Mouse (Mus musculus) intestine, embryonic 14.5 days (tissue): ENCODE results near the gene Jam3. TPM values are rescaled to one million over a fixed set of nuclear protein-coding genes. Genes with fewer than 3 reads are reported as not detected.

ENCODE experiments used
- ATAC-seq: fragments of 200-750 bp; cut with Nextera tagmentation; replicated peaks from 2 replicates; pipeline ENCODE4 v1.8.0; 2017; ENCODE audit warnings: low read depth, moderate number of reproducible peaks, moderate TSS enrichment, moderate library complexity; ENCODE audit not compliant: low FRiP score, low TSS enrichment
- DNase-seq: peaks from one replicate; pipeline ENCODE4 v3.0.0-alpha.2; 2018; ENCODE audit warnings: low spot score
- H3K27ac ChIP-seq: fragments of 300-500 bp; sonication (generic); 2 replicates; pipeline ENCODE4 v1.5.1; 2014; ENCODE audit warnings: low read depth, mild to moderate bottlenecking, control low read depth
- H3K27me3 ChIP-seq: fragments of 300-500 bp; sonication (generic); replicated peaks from 2 replicates; pipeline ENCODE4 v1.6.1; 2014; ENCODE audit warnings: low read length, control low read depth; ENCODE audit not compliant: control insufficient read depth, insufficient read depth
- H3K36me3 ChIP-seq: fragments of 300-500 bp; sonication (generic); 2 replicates; pipeline ENCODE4 v1.6.1; 2014; ENCODE audit warnings: low read length, control low read depth; ENCODE audit not compliant: control insufficient read depth, insufficient read depth
- H3K4me1 ChIP-seq: fragments of 300-500 bp; sonication (generic); replicated peaks from 2 replicates; pipeline ENCODE4 v1.6.1; 2014; ENCODE audit warnings: low read length, control low read depth, mixed read lengths; ENCODE audit not compliant: control insufficient read depth, insufficient read depth
- H3K4me2 ChIP-seq: fragments of 300-500 bp; sonication (generic); 2 replicates; pipeline ENCODE4 v1.6.1; 2014; ENCODE audit warnings: low read length
- H3K4me3 ChIP-seq: fragments of 300-500 bp; sonication (generic); 2 replicates; pipeline ENCODE4 v1.5.1; 2014; ENCODE audit warnings: low read depth, low read length, control low read depth, mixed read lengths
- H3K9ac ChIP-seq: fragments of 300-500 bp; sonication (generic); 2 replicates; pipeline ENCODE4 v1.6.1; 2014; ENCODE audit warnings: mild to moderate bottlenecking, low read length
- H3K9me3 ChIP-seq: fragments of 300-500 bp; sonication (generic); 2 replicates; pipeline ENCODE4 v1.6.1; 2016; ENCODE audit warnings: low read length, control low read depth; ENCODE audit not compliant: control insufficient read depth
- WGBS: fragments of 180-500 bp; shearing (Covaris S2); extraction: QIAGEN DNeasy Blood & Tissue Kit; methylation state at CpG from one replicate; pipeline ENCODE4 v1.1.7; 2014; 5-methylcytosine and 5-hydroxymethylcytosine counted together
- polyA plus RNA-seq: library from polyadenylated mRNA; unstranded; fragments of >200 nt; fragmentation: Nextera tagmentation; extraction: Ambion mirVana; gene quantifications from 2 replicates; pipeline ENCODE4 v1.2.1, GENCODE M21; 2014

Gene Jam3
- polyA plus RNA-seq, 1 experiment from 2014 or later = 60.0 TPM

DNA sequence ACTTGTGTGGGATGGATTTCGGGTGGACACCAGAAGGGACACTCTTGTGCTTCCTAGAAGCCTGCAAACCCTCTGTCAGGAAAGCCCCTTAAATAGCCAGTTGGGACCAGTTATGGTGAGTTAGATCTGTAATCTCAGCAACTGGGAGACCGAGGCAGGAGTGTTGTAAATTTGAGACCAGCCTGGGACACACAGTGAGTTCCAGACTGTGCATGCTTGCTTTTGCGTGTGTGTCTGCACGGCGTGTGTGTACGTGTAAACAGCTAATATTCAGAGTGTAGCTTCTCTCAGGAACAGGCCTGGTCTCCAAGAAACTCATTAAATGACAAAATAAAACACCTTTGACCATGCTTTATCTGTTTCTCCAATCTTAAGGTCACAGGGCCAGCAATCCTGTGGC, 20.5 kb upstream of the Jam3 start:
- ATAC-seq = peak; percentile 62; the same call in 1 of the 2 replicates
- 84% methylated on average over 6 of the region's 6 CpGs for WGBS
- no peaks in the 10 kb centered on the region for H3K4me1 ChIP-seq

DNA sequence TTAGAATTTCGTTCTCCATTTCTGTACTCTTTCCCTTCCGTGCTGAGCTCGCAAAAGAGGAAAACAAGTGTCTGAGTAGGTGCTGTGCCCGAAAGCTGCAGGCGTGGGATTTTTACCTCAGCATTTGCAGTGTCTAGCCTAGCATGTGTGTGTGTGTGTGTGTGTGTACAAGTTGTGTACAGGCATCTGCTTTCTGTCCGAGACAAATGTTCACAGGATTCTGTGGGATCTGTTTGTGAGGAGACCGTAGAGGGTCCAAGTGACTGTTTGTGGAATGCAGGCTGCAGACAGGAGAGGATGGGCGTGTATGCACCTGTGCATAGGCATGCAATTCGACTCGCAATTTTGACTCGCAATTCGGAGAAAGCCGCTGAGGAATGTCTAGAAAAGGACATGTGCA, 20.0 kb upstream of the Jam3 start:
- no peak overlapping the region for H3K4me3 ChIP-seq
- ATAC-seq (no peak), DNase-seq (no peak)
- H3K27me3 ChIP-seq = no peaks in the 10 kb centered on the region
- no peak overlapping the region for H3K27ac ChIP-seq
- no peaks in the 10 kb centered on the region for H3K36me3 ChIP-seq
- no peak overlapping the region for H3K4me2 ChIP-seq
- no peak overlapping the region for H3K9ac ChIP-seq
- H3K9me3 ChIP-seq = no peaks in the 10 kb centered on the region
- WGBS = 79% methylated on average over 13 of the region's 13 CpGs
- H3K4me1 ChIP-seq = no peaks in the 10 kb centered on the region

More for the DNA sequence above, 20.5 kb upstream of the Jam3 start:
- DNase-seq = no peak
- H3K27ac ChIP-seq = no peak overlapping the region
- H3K36me3 ChIP-seq = no peaks in the 10 kb centered on the region
- no peak overlapping the region for H3K9ac ChIP-seq
- no peaks in the 10 kb centered on the region for H3K9me3 ChIP-seq
- H3K4me2 ChIP-seq = no peak overlapping the region
- H3K27me3 ChIP-seq = no peaks in the 10 kb centered on the region
- no peak overlapping the region for H3K4me3 ChIP-seq

DNA sequence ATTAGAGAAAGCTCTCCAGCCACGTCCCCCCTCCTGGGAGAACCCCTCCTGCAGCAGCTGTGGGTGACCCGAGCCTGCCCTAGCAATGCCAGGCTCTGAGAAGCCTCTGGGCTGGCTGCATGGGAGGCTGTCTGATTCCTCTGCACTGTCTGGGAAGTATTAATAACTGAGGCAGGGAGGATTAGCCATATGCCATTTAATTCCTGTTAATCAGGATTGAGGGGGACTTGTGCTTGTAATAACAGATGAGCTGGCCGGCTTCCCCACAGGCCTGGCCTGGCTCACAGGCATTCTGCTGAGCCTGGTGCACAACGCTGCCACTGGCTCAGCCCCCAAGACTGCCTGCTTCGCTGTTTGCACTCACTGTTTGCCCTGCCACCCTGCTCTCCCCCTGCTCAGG, 18.9 kb upstream of the Jam3 start:
- Histone ChIP-seq H3K27me3 (no peaks in the 10 kb centered on the region), H3K4me2 (no peak overlapping the region), H3K4me3 (no peak overlapping the region), H3K27ac (no peak overlapping the region), H3K36me3 (no peaks in the 10 kb centered on the region), H3K9me3 (no peaks in the 10 kb centered on the region), H3K4me1 (no peaks in the 10 kb centered on the region), H3K9ac (no peak overlapping the region)
- WGBS = 44% methylated on average over 5 of the region's 5 CpGs
- DNase-seq (no peak), ATAC-seq (no peak)

DNA sequence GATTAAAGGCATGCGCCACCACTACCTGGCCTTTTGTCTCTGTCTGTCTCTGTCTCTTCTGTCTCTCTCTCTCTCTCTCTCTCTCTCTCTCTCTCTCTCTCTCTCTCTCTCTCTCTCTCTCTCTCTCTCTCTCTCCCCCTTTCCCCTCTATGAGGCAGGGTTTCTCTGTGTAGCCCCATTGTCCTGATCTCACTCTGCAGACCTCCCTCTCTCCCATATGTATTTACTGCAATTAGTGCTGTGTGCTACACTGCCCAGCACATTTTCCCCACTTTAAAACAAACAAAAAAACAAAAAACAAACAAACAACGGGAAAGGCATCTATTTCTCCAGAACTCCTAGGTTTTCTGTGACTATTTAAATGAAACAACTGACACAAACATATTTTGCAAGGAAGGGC, 18.4 kb upstream of the Jam3 start:
- Histone ChIP-seq H3K9me3 (no peaks in the 10 kb centered on the region), H3K4me1 (no peaks in the 10 kb centered on the region), H3K27ac (no peak overlapping the region), H3K4me3 (no peak overlapping the region), H3K36me3 (no peaks in the 10 kb centered on the region), H3K9ac (no peak overlapping the region), H3K4me2 (no peak overlapping the region), H3K27me3 (no peaks in the 10 kb centered on the region)
- WGBS = 74% methylated on average over 2 of the region's 2 CpGs
- DNase-seq = no peak
- ATAC-seq = no peak

DNA sequence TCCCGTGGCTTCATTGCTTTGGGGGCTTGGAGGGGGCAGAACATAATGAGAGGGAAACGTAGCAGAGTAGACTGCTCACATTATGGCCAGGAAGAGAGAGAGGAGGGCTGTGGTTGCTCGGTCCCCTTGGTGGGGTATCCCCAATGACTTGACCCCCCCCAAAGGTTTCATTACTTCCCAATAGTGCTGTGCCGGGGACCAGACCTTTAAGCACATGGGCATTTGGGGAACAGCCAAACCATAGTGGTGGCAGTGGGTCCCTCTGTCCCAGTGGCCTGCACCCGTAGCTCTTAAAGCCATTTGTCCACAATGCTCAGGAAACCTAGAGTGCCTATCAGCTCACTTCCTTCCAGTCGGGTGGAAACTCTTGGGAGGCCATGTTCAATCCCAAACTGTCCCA, 17.6 kb upstream of the Jam3 start:
- no peak overlapping the region for H3K27ac ChIP-seq
- no peaks in the 10 kb centered on the region for H3K36me3 ChIP-seq
- H3K4me1 ChIP-seq = no peaks in the 10 kb centered on the region
- ATAC-seq (no peak), DNase-seq (no peak)
- no peak overlapping the region for H3K9ac ChIP-seq
- H3K27me3 ChIP-seq = no peaks in the 10 kb centered on the region
- H3K9me3 ChIP-seq = no peaks in the 10 kb centered on the region
- H3K4me3 ChIP-seq = no peak overlapping the region
- no peak overlapping the region for H3K4me2 ChIP-seq
- 83% methylated on average over 6 of the region's 6 CpGs for WGBS

DNA sequence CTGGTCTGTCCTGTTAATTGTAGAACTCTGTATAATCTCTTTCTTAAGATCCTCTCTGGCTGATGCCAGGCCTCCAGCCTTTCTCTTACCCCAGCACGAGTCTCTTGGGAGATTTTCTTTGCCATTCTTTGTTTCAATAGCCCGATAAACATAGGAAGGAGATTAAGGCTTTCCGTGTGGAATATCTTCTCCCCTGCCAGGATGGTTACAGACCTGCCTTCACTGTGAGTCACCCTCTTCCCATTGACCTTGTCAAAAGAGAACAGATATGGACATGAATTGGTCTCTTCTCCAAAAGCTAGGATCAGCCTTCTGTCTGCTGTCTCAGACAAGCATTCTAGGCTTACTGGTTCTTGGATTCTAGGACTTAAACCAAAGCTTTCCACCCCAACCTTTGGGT, 15.5 kb upstream of the Jam3 start:
- WGBS = 79% methylated on average over 3 of the region's 3 CpGs
- Histone ChIP-seq H3K4me2 (no peak overlapping the region), H3K27me3 (no peaks in the 10 kb centered on the region), H3K9ac (no peak overlapping the region), H3K4me3 (no peak overlapping the region), H3K27ac (no peak overlapping the region), H3K9me3 (no peaks in the 10 kb centered on the region), H3K36me3 (no peaks in the 10 kb centered on the region), H3K4me1 (no peaks in the 10 kb centered on the region)
- no peak for ATAC-seq
- DNase-seq = no peak

DNA sequence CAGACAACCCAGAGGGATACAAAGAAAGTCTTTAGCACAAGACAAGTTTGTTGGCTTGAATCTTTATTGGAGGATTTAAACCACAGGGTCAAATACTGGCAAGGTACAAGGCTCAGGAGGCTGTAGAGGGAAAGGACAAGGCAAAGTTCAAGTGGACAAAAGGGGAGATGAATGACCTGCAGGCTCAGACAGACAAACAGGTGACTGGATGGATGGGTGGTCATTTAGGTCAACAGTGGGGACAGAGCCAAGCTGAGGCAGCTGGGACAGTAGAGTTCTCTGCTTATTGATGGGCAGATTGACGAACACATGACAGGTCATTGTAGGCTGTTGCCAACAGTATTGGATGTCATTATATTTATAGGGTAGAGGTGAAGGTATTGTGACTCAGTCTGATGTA, 11.8 kb upstream of the Jam3 start:
- Histone ChIP-seq H3K4me3 (no peak overlapping the region), H3K9ac (no peak overlapping the region), H3K9me3 (no peaks in the 10 kb centered on the region), H3K4me2 (no peak overlapping the region), H3K27me3 (no peaks in the 10 kb centered on the region), H3K36me3 (no peaks in the 10 kb centered on the region), H3K4me1 (no peaks in the 10 kb centered on the region), H3K27ac (no peak overlapping the region)
- DNase-seq = no peak
- 85% methylated on average over 1 of the region's 1 CpGs for WGBS
- ATAC-seq = no peak

DNA sequence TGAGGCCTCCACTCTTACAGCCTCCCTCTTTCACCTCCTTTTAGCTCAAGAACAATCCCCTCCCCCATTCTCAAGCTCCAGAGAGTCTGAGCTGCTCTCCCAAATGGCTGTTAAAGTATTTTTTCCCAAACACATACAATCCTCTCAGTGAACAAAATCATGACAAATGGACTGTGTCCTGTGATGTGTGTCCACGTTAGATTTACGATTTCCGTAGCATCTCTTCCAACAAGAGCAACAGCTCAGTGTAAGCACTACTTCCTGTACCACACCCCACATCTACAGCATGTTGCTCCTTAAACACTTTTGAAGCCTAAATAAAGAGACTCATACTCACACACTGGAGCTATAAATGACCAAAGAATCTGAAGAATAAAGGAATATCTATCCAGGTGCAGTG, 10.4 kb upstream of the Jam3 start:
- DNase-seq = no peak
- H3K27me3 ChIP-seq = no peaks in the 10 kb centered on the region
- no peaks in the 10 kb centered on the region for H3K4me1 ChIP-seq
- H3K36me3 ChIP-seq = no peaks in the 10 kb centered on the region
- no peak overlapping the region for H3K9ac ChIP-seq
- no peak overlapping the region for H3K27ac ChIP-seq
- no peak overlapping the region for H3K4me2 ChIP-seq
- H3K4me3 ChIP-seq = no peak overlapping the region
- H3K9me3 ChIP-seq = no peaks in the 10 kb centered on the region
- 72% methylated on average over 3 of the region's 3 CpGs for WGBS
- ATAC-seq = no peak

DNA sequence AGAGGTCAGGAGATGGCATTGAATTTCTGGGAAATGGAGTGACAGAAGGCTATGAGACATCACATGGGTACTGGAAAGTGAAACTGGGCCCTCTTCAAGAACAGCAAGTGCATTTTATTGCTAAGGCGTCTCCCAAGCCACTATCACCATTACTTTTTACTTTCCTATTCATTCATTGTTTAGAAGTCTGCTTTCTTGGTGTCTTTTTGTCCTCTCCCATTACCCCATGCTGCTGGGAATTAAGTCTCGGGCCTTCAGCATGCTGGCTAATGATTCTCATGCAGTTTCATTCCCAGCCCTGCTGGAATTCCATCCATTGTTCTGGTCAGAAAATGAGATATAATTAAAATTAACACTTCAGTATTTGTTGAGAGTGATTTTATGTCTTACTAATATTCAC, 9.7 kb upstream of the Jam3 start:
- H3K4me1 ChIP-seq = no peaks in the 10 kb centered on the region
- 80% methylated on average over 2 of the region's 2 CpGs for WGBS
- H3K27me3 ChIP-seq = no peaks in the 10 kb centered on the region
- no peak overlapping the region for H3K27ac ChIP-seq
- DNase-seq (no peak), ATAC-seq (no peak)
- H3K4me3 ChIP-seq = no peak overlapping the region
- no peak overlapping the region for H3K4me2 ChIP-seq
- no peaks in the 10 kb centered on the region for H3K36me3 ChIP-seq
- no peak overlapping the region for H3K9ac ChIP-seq
- H3K9me3 ChIP-seq = no peaks in the 10 kb centered on the region
